Mouse (Mus musculus) MEL (cell line): ENCODE data around the gene Tmem231. TPM values are rescaled to one million over a fixed set of nuclear protein-coding genes. Genes with fewer than 3 reads are reported as not detected.
A peak's percentile ranks its signal among the peaks of the same experiment; 100 is the strongest.

Experiments
- DNase-seq: peaks from one replicate; pipeline ENCODE4 v3.0.0; 2011; ENCODE audit warnings: low read depth, low spot score
- H3K27ac ChIP-seq: 2 replicates; pipeline ENCODE4 v1.5.1; 2012; ENCODE audit warnings: low read depth, mild to moderate bottlenecking, control low read depth, low read length, moderate library complexity; ENCODE audit not compliant: control insufficient read depth
- H3K27me3 ChIP-seq, 2 experiments: fragments of 150-350 bp in 1 of 2; sonication (generic) in 1 of 2; 2 replicates each; pipeline ENCODE4 v1.6.1; 2012; ENCODE audit warnings: low read length in 2 of 2, mild to moderate bottlenecking in 2 of 2, improper control_type of control experiment in 1 of 2, moderate library complexity in 1 of 2; ENCODE audit not compliant: insufficient read depth in 2 of 2, control insufficient read depth in 1 of 2
- H3K36me3 ChIP-seq, 2 experiments: 2 replicates each; pipeline ENCODE4 v1.6.1; 2012 to 2014; ENCODE audit warnings: low read length in 2 of 2, improper control_type of control experiment in 1 of 2, inconsistent platforms in 1 of 2, mild to moderate bottlenecking in 1 of 2; ENCODE audit not compliant: insufficient read depth in 2 of 2, control insufficient read depth in 1 of 2
- H3K4me1 ChIP-seq, 2 experiments: fragments of 150-350 bp in 1 of 2; sonication (generic) in 1 of 2; 2 replicates each; pipeline ENCODE4 v1.6.1; 2012; ENCODE audit warnings: low read length in 2 of 2, improper control_type of control experiment in 1 of 2, mild to moderate bottlenecking in 1 of 2; ENCODE audit not compliant: insufficient read depth in 2 of 2, control insufficient read depth in 1 of 2
- H3K4me3 ChIP-seq, 2 experiments: fragments of 150-350 bp in 1 of 2; sonication (generic) in 1 of 2; 2 replicates each; pipeline ENCODE4 v1.5.1; 2012; ENCODE audit warnings: low read depth in 2 of 2, low read length in 2 of 2, mild to moderate bottlenecking in 2 of 2, moderate library complexity in 2 of 2, control low read depth in 1 of 2, improper control_type of control experiment in 1 of 2; ENCODE audit not compliant: control insufficient read depth in 1 of 2, insufficient read depth in 1 of 2
- H3K79me2 ChIP-seq: 2 replicates; pipeline ENCODE4 v1.6.1; 2012; ENCODE audit warnings: mild to moderate bottlenecking, low read length, moderate library complexity; ENCODE audit not compliant: control insufficient read depth, poor library complexity, insufficient read depth
- H3K9ac ChIP-seq: 2 replicates; pipeline ENCODE4 v1.6.1; 2012; ENCODE audit warnings: low read depth, mild to moderate bottlenecking, control low read depth, low read length, moderate library complexity; ENCODE audit not compliant: control insufficient read depth, poor library complexity, severe bottlenecking
- H3K9me3 ChIP-seq: fragments of 150-350 bp; sonication (generic); replicated peaks from 2 replicates; pipeline ENCODE4 v1.6.1; 2012; ENCODE audit warnings: mild to moderate bottlenecking, low read length, improper control_type of control experiment, moderate library complexity; ENCODE audit not compliant: insufficient read depth
- CHD1 ChIP-seq: IDR thresholded peaks from 2 replicates; pipeline ENCODE4 v1.6.1; 2012; ENCODE audit warnings: low read depth, mild to moderate bottlenecking, inconsistent platforms, low read length, improper control_type of control experiment
- CHD2 ChIP-seq: IDR thresholded peaks from 2 replicates; pipeline ENCODE4 v1.6.1; 2011; ENCODE audit warnings: low read length, improper control_type of control experiment
- CTCF ChIP-seq, 3 experiments: IDR thresholded peaks in 2 of 3; conservative IDR thresholded peaks in 1 of 3; 2 replicates each; pipeline ENCODE4 v1.5.1; 2011 to 2012; ENCODE audit warnings: low read length in 3 of 3, low read depth in 2 of 3, mild to moderate bottlenecking in 2 of 3, improper control_type of control experiment in 1 of 3, inconsistent platforms in 1 of 3, mixed read lengths in 1 of 3, moderate library complexity in 1 of 3; ENCODE audit not compliant: control insufficient read depth in 1 of 3, insufficient read depth in 1 of 3, poor library complexity in 1 of 3, severe bottlenecking in 1 of 3
- EP300 ChIP-seq, 2 experiments: IDR thresholded peaks; 2 replicates each; pipeline ENCODE4 v1.6.1; 2011; ENCODE audit warnings: improper control_type of control experiment in 2 of 2, low read length in 2 of 2, low read depth in 1 of 2, mild to moderate bottlenecking in 1 of 2
- JUND ChIP-seq: IDR thresholded peaks from 2 replicates; pipeline ENCODE4 v1.6.1; 2011; ENCODE audit warnings: low read depth, mild to moderate bottlenecking, improper control_type of control experiment, low read length
- MAFK ChIP-seq: IDR thresholded peaks from 2 replicates; pipeline ENCODE4 v1.6.1; 2011; ENCODE audit warnings: low read depth, mild to moderate bottlenecking, low read length, improper control_type of control experiment, borderline replicate concordance
- MAX ChIP-seq: IDR thresholded peaks from 2 replicates; pipeline ENCODE4 v1.6.1; 2011; ENCODE audit warnings: low read length, improper control_type of control experiment
- MAZ ChIP-seq: IDR thresholded peaks from 2 replicates; pipeline ENCODE4 v1.6.1; 2012; ENCODE audit warnings: low read depth, mild to moderate bottlenecking, inconsistent platforms, low read length, improper control_type of control experiment
- MEF2A ChIP-seq: IDR thresholded peaks from 2 replicates; pipeline ENCODE4 v1.6.1; 2014; ENCODE audit warnings: low read depth, mild to moderate bottlenecking, inconsistent platforms, low read length, improper control_type of control experiment; ENCODE audit not compliant: poor library complexity, insufficient replicate concordance, severe bottlenecking; ENCODE audit errors: extremely low read depth
- MYB ChIP-seq: IDR thresholded peaks from 2 replicates; pipeline ENCODE4 v1.6.1; 2011; ENCODE audit warnings: mild to moderate bottlenecking, low read depth, low read length, improper control_type of control experiment
- MYC ChIP-seq: IDR thresholded peaks from 2 replicates; pipeline ENCODE4 v1.6.1; 2011; ENCODE audit warnings: low read depth, mild to moderate bottlenecking, low read length, improper control_type of control experiment, moderate library complexity
- NRF1 ChIP-seq: IDR thresholded peaks from 2 replicates; pipeline ENCODE4 v1.6.1; 2014; ENCODE audit warnings: low read depth, mild to moderate bottlenecking, inconsistent platforms, low read length, improper control_type of control experiment, moderate library complexity; ENCODE audit not compliant: poor library complexity, insufficient read depth, severe bottlenecking
- POLR2AphosphoS5 ChIP-seq: IDR thresholded peaks from 2 replicates; pipeline ENCODE4 v1.6.1; 2012; ENCODE audit warnings: low read depth, borderline replicate concordance, mild to moderate bottlenecking, inconsistent platforms, low read length, moderate library complexity, mixed read lengths
- RAD21 ChIP-seq: IDR thresholded peaks from 2 replicates; pipeline ENCODE4 v1.6.1; 2011; ENCODE audit warnings: mild to moderate bottlenecking, low read depth, low read length, improper control_type of control experiment
- RCOR1 ChIP-seq: IDR thresholded peaks from 2 replicates; pipeline ENCODE4 v1.6.1; 2012; ENCODE audit warnings: low read depth, mild to moderate bottlenecking, inconsistent platforms, low read length, improper control_type of control experiment
- SIN3A ChIP-seq: IDR thresholded peaks from 2 replicates; pipeline ENCODE4 v1.6.1; 2012; ENCODE audit warnings: low read length, improper control_type of control experiment, inconsistent platforms
- SMC3 ChIP-seq: IDR thresholded peaks from 2 replicates; pipeline ENCODE4 v1.6.1; 2011; ENCODE audit warnings: low read depth, low read length, improper control_type of control experiment
- TBP ChIP-seq: IDR thresholded peaks from 2 replicates; pipeline ENCODE4 v1.8.0; 2011; ENCODE audit warnings: low read depth, low read length, improper control_type of control experiment
- USF1 ChIP-seq: IDR thresholded peaks from 2 replicates; pipeline ENCODE4 v1.6.1; 2014; ENCODE audit warnings: low read depth, mild to moderate bottlenecking, inconsistent platforms, low read length, improper control_type of control experiment, moderate library complexity
- USF2 ChIP-seq, 2 experiments: IDR thresholded peaks; 2 replicates each; pipeline ENCODE4 v1.6.1; 2011 to 2012; ENCODE audit warnings: improper control_type of control experiment in 2 of 2, low read length in 2 of 2, borderline replicate concordance in 1 of 2, inconsistent platforms in 1 of 2, low read depth in 1 of 2, mild to moderate bottlenecking in 1 of 2; ENCODE audit not compliant: insufficient read depth in 1 of 2
- ZC3H11A ChIP-seq: IDR thresholded peaks from 2 replicates; pipeline ENCODE4 v1.6.1; 2012; ENCODE audit warnings: low read depth, mild to moderate bottlenecking, inconsistent platforms, low read length, improper control_type of control experiment
- ZMIZ1 ChIP-seq: IDR thresholded peaks from 2 replicates; pipeline ENCODE4 v1.6.1; 2012; ENCODE audit warnings: low read depth, mild to moderate bottlenecking, inconsistent platforms, low read length, improper control_type of control experiment, moderate library complexity
- polyA plus RNA-seq, 2 experiments: library from polyadenylated mRNA; stranded (reverse) in 1 of 2; unstranded in 1 of 2; fragments of >175 nt in 1 of 2; fragments of >200 nt in 1 of 2; gene quantifications; 2 replicates each; pipeline versions ENCODE4 v1.2.1 to v1.2.4; 2012; ENCODE audit warnings: low replicate concordance in 2 of 2, low read depth in 1 of 2; ENCODE audit not compliant: insufficient read length in 2 of 2, insufficient read depth in 1 of 2, missing spikeins in 1 of 2
- total RNA-seq: library from RNA; depleted of rRNA; stranded (reverse); fragments of 300-350 nt; gene quantifications from 2 replicates; pipeline ENCODE4 v1.2.3, GENCODE M21; 2012

The Tmem231 gene
- total and polyA plus RNA-seq, 3 experiments = 0.85 to 2.5 TPM; not detected in 1

DNA sequence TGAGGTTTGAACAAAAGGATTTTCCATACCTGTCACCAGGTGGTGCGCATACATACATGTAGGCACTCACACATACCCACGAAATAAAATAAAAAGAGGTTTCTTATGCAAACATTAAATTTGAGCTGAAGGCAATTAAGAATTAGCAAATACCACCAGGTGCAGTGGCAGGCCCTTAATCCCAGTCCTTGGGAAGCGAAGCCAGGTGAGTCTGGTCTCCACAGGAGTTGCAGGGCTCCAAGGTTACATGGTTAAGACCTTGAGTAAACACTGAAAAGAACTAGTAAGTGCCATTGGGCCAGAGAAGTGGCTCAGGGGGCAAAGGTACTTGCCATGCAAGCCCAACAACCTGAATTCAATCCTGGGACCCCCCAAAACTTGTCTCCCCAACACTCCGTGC lies 50.1 kb downstream of the Tmem231 start:
- H3K36me3 ChIP-seq = peaks cover 0 to 15% of the 10 kb centered on the region in 2 experiments; a peak in 2 of 4 replicates
- no peak for TF ChIP-seq USF2 (IDR thresholded peaks at IDR 0.05; ENCODE audit: borderline replicate concordance in 1 of 2, insufficient read depth in 1 of 2, low read depth in 1 of 2, low read length in 2 of 2)
- no peak for TF ChIP-seq EP300 (IDR thresholded peaks at IDR 0.05; ENCODE audit: low read depth in 1 of 2, low read length in 2 of 2)
- no peak for TF ChIP-seq RCOR1
- TF ChIP-seq JUND = no peak
- TF ChIP-seq MAX = no peak
- TF ChIP-seq USF1 = no peak
- TF ChIP-seq ZC3H11A = no peak
- no peak for TF ChIP-seq SMC3
- no peak for TF ChIP-seq SIN3A
- TF ChIP-seq MYB = no peak
- TF ChIP-seq CHD1 = no peak
- no peak for TF ChIP-seq MEF2A
- TF ChIP-seq NRF1 = no peak
- TF ChIP-seq MAFK = no peak
- no peak for TF ChIP-seq TBP
- no peak for TF ChIP-seq ZMIZ1
- TF ChIP-seq POLR2AphosphoS5 = no peak
- TF ChIP-seq CHD2 = no peak

DNA sequence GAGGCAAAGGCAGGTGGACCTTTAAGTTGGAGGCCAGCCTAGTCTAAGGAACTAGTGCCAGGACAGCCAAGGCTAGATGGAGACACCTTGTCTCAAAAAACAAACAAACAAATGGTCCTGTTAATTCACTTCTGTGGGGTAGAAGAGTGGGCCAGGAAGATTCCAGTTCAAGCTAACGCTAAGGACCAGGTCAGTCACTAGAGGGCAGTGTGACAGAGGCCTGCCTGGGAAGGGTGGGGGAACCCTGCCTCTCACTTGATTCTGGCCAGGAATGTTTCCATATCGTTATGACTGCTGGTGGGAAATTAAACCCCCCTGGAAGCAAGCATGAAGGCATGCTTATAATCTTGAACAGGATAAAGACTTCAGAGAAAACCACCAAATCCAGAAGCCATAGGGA lies 52.1 kb downstream of the Tmem231 start:
- Histone ChIP-seq H3K27ac (no peak overlapping the region), H3K9me3 (no peaks in the 10 kb centered on the region), H3K4me3 (no peak overlapping the region), H3K4me1 (peaks cover 0 to 9% of the 10 kb centered on the region in 2 experiments; a peak in 2 of 4 replicates), H3K79me2 (no peaks in the 10 kb centered on the region), H3K36me3 (peaks cover 0 to under 1% of the 10 kb centered on the region in 2 experiments; a peak in 1 of 4 replicates), H3K9ac (peak overlapping the region; percentile 35; the same call in 1 of the 2 replicates), H3K27me3 (no peaks in the 10 kb centered on the region)
- peak; percentile 76 for DNase-seq
- TF ChIP-seq SMC3 = peak; percentile 87
- TF ChIP-seq RAD21 = peak; percentile 68
- peak; percentile 91 to 93 (median 93) for TF ChIP-seq CTCF (IDR thresholded peaks at IDR 0.05 in 2 of 3, conservative IDR thresholded peaks at IDR 0.05 in 1 of 3; ENCODE audit: control insufficient read depth in 1 of 3, insufficient read depth in 1 of 3, low read depth in 2 of 3, low read length in 3 of 3, poor library complexity in 1 of 3, severe bottlenecking in 1 of 3)
- TF ChIP-seq MYC = no peak
- TF ChIP-seq ZC3H11A = peak; percentile 46; the same call in 1 of the 2 replicates
- TF ChIP-seq CHD2 = no peak
- peak; percentile 97 for TF ChIP-seq MAZ

More for the DNA sequence above, 50.1 kb downstream of the Tmem231 start:
- H3K79me2 ChIP-seq = no peaks in the 10 kb centered on the region
- no peak for DNase-seq
- H3K9me3 ChIP-seq = no peaks in the 10 kb centered on the region
- H3K4me1 ChIP-seq = peaks cover 3 to 25% of the 10 kb centered on the region in 2 experiments; a peak in 2 of 4 replicates
- no peaks in the 10 kb centered on the region for H3K27me3 ChIP-seq
- H3K27ac ChIP-seq = no peak overlapping the region
- H3K4me3 ChIP-seq = no peak overlapping the region
- H3K9ac ChIP-seq = no peak overlapping the region
